Mouse (Mus musculus): ENCODE results near the gene Glis1. TPM values are rescaled to one million over a fixed set of nuclear protein-coding genes. Genes with fewer than 3 reads are reported as not detected.

Glis1 gene
- total RNA-seq, 2 experiments from 2014 or later, result 0.17 to 0.31 TPM

DNA sequence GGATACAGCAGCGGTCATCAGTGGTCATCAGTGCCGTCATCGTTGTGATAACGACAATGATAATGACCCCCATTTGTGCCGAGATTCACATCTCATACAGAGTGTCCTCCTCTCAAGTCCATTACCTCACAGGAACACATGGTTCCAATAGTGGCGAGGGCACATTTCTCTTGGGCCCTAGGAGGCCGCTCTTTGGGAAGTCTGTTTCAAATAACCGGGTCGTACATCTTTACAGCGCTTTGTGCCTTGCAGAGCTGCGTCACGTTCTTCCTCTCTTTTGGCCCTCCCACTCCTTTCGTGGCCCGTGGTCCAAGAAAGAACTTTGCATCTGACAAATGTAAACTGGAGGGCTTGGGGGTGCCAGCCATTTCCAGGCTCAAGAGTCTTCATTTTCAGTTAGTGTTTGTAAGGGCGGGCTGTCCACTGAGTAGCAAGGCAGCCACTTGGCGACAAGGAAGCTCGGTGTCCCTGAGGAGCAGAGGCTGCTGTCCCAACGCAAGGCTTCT, 63.1 kb downstream of the Glis1 start:
- DNase-seq, result no peak
- intact Hi-C loops (cut with DNase I), result no loop called here

GRCm38 (mm10) chr4:107502601-107503051, 68.2 kb downstream of the Glis1 start:
- intact Hi-C loops (cut with DNase I), result no loop called here
- DNase-seq, result no peak

DNA sequence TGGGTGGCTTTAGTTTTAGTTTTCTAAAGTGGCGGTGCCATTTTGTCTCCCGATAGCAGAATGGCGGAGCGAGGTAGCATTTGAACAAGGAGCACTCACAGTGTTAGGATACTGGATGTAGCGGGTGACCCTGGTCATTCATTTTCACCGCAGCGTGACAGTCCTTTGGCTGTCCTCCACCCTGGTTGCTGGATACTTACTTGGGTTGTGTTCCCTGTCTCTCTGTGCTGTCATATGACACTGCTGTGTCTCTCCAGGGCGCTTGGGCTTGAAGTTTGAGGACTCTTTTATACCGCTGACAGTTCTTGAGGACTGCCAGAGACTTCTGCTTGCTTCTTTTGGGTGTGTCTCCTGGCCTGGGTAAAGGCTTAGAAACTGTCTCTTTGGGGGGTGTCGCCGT, 80.6 kb downstream of the Glis1 start:
- intact Hi-C loops (cut with DNase I), result no loop called here
- no peak for DNase-seq

- intact Hi-C loops (cut with DNase I), result no loop called here
- no peak for DNase-seq
These were observed 81.2 kb downstream of the Glis1 start for GRCm38 (mm10) chr4:107515626-107516025.

GRCm38 (mm10) chr4:107518766-107519165, 84.4 kb downstream of the Glis1 start:
- intact Hi-C loops (cut with DNase I), result no loop called here
- DNase-seq, result no peak

DNA sequence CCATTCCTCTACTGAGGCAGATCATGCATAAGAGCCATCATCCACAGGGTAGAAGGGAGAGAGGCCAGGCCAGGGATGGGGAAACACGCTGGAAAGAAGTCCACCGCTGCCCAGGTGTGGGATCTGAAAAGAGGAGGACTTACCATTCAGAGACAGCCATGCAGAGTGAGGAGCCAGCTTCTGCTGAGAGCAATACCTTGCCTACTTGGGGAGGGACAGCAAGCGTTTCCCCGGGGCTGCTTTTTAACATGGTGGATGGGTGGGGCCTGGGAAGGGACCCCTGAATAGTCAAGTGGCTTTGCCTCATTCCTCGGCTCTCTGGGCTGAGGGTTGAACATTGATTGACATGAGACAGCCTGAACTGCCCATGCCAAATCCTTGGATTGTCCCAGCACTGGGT, 85.7 kb downstream of the Glis1 start:
- DNase-seq, result no peak
- intact Hi-C loops (cut with DNase I), result no loop called here

- intact Hi-C loops (cut with DNase I), result no loop called here
- no peak for DNase-seq
These were observed 86.4 kb downstream of the Glis1 start for GRCm38 (mm10) chr4:107520816-107521215.

- DNase-seq, result no peak
- intact Hi-C loops (cut with DNase I), result no loop called here
These were observed 89.3 kb downstream of the Glis1 start for GRCm38 (mm10) chr4:107523607-107524151.

DNA sequence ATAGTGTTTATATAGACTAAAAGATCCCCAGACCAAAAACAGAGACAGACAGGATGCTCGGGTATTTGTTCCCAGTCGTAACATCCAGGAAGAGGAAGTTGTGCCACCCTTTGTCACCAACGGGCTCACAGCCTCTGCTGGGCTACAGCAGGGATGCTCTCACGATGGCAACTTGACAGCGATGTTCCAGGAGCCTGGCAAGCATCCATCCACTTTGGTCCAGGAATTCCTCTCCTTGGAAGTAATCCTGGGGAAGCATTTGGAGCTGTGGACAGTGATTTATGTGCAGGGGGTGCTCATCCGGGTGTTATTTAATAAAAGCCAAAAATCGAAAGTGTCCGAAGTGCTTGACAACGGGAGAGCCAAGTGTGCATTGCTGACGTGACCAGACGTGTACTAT, 100.7 kb downstream of the Glis1 start:
- intact Hi-C loops (cut with DNase I), result no loop called here
- DNase-seq, result no peak

- intact Hi-C loops (cut with DNase I), result no loop called here
- DNase-seq, result no peak
These were observed 103.7 kb downstream of the Glis1 start for GRCm38 (mm10) chr4:107538116-107538515.

GRCm38 (mm10) chr4:107538561-107538960, 104.2 kb downstream of the Glis1 start:
- DNase-seq, result no peak
- intact Hi-C loops (cut with DNase I), result no loop called here

DNA sequence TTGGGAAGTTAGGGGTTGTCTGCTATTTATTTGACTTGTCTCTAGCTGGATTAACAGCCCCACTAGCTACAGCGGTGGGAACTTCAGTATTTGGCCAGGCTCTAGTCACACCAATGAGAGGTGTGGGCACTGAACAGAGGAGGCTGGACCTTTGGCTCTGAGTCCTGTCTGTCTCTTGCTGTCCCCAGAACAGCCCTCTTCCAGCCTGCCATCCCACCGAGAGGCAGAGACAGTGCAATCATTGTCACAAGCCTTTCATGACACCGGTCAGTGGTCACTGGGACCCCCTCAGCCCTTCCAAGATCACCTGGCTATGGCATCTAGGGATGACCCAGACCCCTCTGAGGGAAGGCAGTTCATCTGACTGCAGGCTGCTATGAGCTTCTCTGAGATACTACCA, 104.6 kb downstream of the Glis1 start:
- no peak for DNase-seq
- intact Hi-C loops (cut with DNase I), result no loop called here

DNA sequence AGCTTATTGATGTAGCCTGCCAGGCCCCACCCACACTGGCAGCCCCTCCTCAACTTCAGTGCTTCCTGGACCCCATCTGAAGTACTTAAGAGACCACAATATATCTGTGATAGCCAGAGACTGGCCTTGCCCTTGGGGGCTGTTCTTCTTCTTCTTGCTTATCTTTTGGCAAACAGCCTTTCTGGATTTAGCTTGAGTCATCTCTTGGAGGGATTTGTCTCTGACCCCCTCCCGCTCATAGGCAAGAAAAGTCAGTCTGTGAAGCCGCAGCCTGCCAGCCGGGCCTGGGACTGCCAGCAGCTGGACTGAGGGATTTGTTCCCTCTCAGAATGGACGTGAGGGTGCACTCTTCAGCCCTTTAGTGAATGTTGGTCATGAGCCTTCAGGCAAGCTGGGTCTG, 107.4 kb downstream of the Glis1 start:
- DNase-seq, result no peak
- intact Hi-C loops (cut with DNase I), result no loop called here

DNA sequence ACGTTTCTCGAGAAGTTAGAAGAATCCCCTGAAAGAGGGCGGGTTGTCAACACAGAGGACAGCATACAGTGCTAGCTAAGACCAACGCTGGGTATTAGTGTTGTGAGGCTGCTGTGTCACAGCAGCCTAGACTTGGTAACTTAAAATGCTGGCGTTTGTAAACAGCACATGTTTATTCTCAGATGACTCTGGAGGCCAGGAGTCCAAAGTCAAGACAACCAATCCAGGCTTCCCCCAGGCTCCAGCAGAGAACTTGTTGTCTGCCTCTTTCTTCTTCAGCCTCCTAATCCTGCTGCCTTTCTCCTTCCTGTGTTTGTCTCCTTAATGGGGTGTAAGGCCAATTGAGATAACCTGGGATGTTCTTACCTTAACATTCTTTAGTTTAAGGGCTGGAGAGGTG, 110.5 kb downstream of the Glis1 start:
- DNase-seq, result no peak
- intact Hi-C loops (cut with DNase I), result no loop called here

DNA sequence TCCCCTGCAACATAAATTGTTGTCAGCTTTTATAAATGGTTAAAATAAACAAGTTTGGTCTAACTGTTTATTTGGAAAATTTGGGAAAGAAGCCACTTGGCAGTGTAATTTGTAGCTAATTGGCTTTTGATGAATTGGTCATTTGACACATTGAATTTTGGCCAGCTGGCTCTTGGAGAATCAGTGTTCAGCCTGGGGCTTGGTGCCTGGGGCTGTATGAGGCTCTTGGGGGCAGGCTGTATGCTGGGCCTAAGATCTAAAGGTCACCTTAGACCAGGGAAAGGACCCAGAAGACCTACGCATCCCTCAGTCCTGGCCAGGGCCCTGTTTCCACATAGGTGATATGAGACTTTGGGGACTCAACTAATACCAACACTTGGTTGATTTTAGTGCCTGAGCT, 111.3 kb downstream of the Glis1 start:
- intact Hi-C loops (cut with DNase I), result no loop called here
- DNase-seq, result no peak

GRCm38 (mm10) chr4:107546525-107546924, 112.1 kb downstream of the Glis1 start:
- no peak for DNase-seq
- intact Hi-C loops (cut with DNase I), result no loop called here

DNA sequence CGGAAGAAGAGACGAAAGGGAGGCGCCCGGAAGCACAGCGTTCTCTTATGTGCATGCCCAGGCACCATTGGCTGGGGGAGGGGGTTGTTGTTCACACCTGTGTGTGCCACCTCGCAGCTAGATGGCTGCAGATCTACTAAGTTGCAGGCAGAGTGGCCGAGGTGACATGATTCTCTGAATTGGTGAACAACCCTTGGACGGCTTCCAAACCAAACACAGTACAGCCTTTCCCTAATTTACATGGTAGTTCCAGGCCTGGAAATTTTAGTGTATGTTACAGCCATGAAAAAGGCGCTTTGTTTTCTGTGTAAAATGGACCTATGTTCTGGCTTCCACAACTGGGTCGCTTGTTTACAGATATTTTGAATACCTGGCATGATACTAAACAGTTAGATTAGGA, 115.7 kb downstream of the Glis1 start:
- DNase-seq, result no peak
- intact Hi-C loops (cut with DNase I), result no loop called here

DNA sequence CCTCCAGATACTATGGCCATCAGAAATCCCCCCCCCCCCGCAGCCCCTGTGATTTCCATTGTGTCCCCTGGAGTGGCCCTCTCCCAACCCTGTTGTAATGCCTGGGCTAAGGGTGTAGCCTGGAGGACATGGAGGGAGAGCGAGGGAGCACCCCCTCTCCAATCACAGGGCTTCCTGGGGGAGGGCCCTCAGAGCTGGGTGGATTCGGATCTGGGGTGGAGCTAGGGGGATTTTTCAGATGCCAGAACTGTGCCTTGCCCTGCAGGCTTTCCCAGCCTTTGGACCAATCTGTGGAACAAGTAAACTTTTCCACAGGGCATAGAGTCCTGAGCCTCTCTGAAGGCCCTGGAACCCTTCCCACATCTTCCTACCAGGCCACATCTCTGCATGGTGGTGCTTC, 116.2 kb downstream of the Glis1 start:
- no peak for DNase-seq
- intact Hi-C loops (cut with DNase I), result no loop called here

DNA sequence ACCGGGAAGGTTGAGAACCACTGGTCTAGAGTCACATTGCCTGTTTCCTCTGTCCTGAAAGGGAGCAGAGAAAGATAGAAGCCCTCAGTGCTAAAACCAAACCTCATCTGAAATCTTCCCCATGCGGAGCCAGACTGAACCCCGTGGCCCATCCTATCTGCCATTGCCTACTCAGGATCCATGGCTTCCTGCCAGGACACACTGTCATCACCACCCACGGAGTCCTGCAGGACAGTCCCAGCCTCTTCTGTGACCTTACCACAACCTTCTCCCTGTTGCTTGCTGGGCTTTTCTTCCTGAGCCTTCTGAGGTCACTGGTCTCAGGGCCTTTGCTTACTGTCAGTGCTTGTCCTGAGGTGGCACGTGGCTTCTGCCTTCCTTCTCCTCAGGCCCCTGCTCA, 118.3 kb downstream of the Glis1 start:
- peak in 1 of 2 experiments; percentile 20 for DNase-seq
- intact Hi-C loops (cut with DNase I), result no loop called here

DNA sequence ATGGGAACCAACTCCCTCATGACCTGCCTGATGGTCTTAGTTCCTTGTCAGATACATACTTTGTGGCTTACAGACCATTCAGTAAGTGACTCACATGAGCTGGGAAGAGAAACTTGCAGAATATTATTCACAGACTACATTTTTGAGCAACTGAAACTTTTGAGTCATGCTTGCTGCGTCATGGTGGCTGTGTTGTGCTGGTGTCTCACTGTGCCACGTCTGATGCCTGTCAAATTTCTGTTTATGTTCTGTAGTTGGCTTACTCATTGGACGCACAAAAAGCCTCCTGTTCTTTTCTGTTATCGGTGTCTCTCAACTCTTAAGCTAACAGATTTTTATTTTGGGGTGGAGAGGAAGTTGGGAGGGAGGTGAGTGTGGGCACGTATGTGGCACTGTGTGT, 119.4 kb downstream of the Glis1 start:
- intact Hi-C loops (cut with DNase I), result no loop called here
- no peak for DNase-seq

GRCm38 (mm10) chr4:107558801-107559200, 124.4 kb downstream of the Glis1 start:
- no peak for DNase-seq
- intact Hi-C loops (cut with DNase I), result no loop called here

- no peak for DNase-seq
- intact Hi-C loops (cut with DNase I), result no loop called here
These were observed 126.7 kb downstream of the Glis1 start for GRCm38 (mm10) chr4:107561056-107561455.

GRCm38 (mm10) chr4:107568159-107568558, 133.8 kb downstream of the Glis1 start:
- intact Hi-C loops (cut with DNase I), result no loop called here
- no peak for DNase-seq

Measured in heart, postnatal 14 days (tissue).